Mouse (Mus musculus): ENCODE measurements at regions not wholly inside any gene's neighbourhood (a gene's known extent, or its start where the extent isn't known, plus 50 kb on each side); places are given as distances from the start of the nearest gene placed in this dataset.
A peak's percentile ranks its signal among the peaks of the same experiment; 100 is the strongest.

DNA sequence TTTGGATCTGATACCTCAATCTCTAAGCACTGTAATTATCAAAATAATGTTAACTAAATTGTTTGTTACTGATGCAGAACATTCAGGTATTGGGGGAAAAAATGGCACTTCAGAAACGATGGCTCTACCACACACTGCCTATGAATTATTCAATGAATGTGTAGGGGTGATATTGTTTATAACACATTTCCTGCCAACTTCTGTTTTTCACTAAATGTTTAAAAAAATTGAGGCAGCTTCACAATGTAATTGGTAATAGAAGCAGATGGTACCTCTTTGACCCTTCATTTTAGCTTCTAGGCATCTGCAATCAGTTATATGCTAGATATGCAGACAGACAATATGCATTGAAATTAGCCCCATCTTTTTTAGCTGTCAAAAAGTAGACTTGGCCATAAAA lies 159.7 kb upstream of the Crim1 start:
- Histone ChIP-seq H3K27ac (ENCODE audit: insufficient read depth, low read depth, low read length, poor library complexity, severe bottlenecking) (no peak overlapping the region), H3K9me3 (ENCODE audit: control insufficient read depth, insufficient read depth, low read depth, low read length) (no peaks in the 10 kb centered on the region), H3K4me1 (ENCODE audit: control insufficient read depth in 2 of 2, insufficient read depth in 2 of 2, low read length in 2 of 2, poor library complexity in 1 of 2) (no peaks in the 10 kb centered on the region), H3K36me3 (ENCODE audit: control insufficient read depth, insufficient read depth, low read length, poor library complexity, severe bottlenecking) (no peaks in the 10 kb centered on the region), H3K9ac (ENCODE audit: insufficient read depth, low read depth, low read length, poor library complexity, severe bottlenecking) (no peak overlapping the region), H3K4me3 (ENCODE audit: insufficient read depth in 1 of 2, low read depth in 1 of 2, low read length in 2 of 2, poor library complexity in 1 of 2, severe bottlenecking in 1 of 2) (no peak overlapping the region)
- TF ChIP-seq HCFC1 (IDR thresholded peaks at IDR 0.05; ENCODE audit: borderline replicate concordance, insufficient read depth, low read length) (no peak), MAFK (IDR thresholded peaks at IDR 0.05; ENCODE audit: insufficient read depth, low read depth, low read length) (no peak), CHD2 (IDR thresholded peaks at IDR 0.05; ENCODE audit: low read depth, low read length) (no peak), ZC3H11A (IDR thresholded peaks at IDR 0.05; ENCODE audit: borderline replicate concordance, low read depth, low read length) (no peak), ZNF384 (IDR thresholded peaks at IDR 0.05; ENCODE audit: low read depth, low read length) (no peak)
- DNase-seq (ENCODE audit: low read depth, low spot score): no peak
- in situ Hi-C loops (cut with MboI; ENCODE audit: low sequenced_read_pairs in 2 of 2, unreplicated experiment in 2 of 2): loop anchor here (10.0 to 25.0 kb wide), 2 partner anchors 414 to 422 kb away; no protein-coding TSS in a partner anchor

DNA sequence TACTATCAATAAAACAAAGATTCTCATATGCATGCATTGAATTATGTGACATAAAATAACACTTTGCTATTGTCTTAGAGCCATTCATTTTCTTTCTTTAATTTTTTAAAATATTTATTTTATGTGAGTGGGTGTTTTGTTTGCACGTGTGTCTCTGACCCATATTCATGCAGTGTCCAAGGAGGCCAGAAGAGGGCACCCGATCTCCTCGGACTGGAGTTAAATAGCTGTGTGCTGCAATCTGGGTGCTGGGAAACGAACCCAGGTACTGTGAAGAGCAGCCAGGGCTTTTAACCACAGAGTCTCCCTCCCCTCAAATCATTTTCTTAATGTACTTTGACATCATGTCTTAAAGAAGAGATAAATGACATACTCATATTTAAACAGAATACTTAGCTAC lies 158.8 kb upstream of the Crim1 start:
- no peaks in the 10 kb centered on the region for H3K9me3 ChIP-seq (ENCODE audit: control insufficient read depth, insufficient read depth, low read depth, low read length)
- DNase-seq (ENCODE audit: low read depth, low spot score): peak; percentile 25
- in situ Hi-C loops (cut with MboI; ENCODE audit: low sequenced_read_pairs in 2 of 2, unreplicated experiment in 2 of 2): loop anchor here (10.0 to 25.0 kb wide), 2 partner anchors 414 to 421 kb away; no protein-coding TSS in a partner anchor
- no peak overlapping the region for H3K27ac ChIP-seq (ENCODE audit: insufficient read depth, low read depth, low read length, poor library complexity, severe bottlenecking)
- no peak overlapping the region for H3K4me3 ChIP-seq (ENCODE audit: insufficient read depth in 1 of 2, low read depth in 1 of 2, low read length in 2 of 2, poor library complexity in 1 of 2, severe bottlenecking in 1 of 2)
- H3K9ac ChIP-seq (ENCODE audit: insufficient read depth, low read depth, low read length, poor library complexity, severe bottlenecking): no peak overlapping the region
- no peaks in the 10 kb centered on the region for H3K36me3 ChIP-seq (ENCODE audit: control insufficient read depth, insufficient read depth, low read length, poor library complexity, severe bottlenecking)
- H3K4me1 ChIP-seq (ENCODE audit: control insufficient read depth in 2 of 2, insufficient read depth in 2 of 2, low read length in 2 of 2, poor library complexity in 1 of 2): no peaks in the 10 kb centered on the region
- no peak for TF ChIP-seq ZC3H11A (IDR thresholded peaks at IDR 0.05; ENCODE audit: borderline replicate concordance, low read depth, low read length)
- TF ChIP-seq HCFC1 (IDR thresholded peaks at IDR 0.05; ENCODE audit: borderline replicate concordance, insufficient read depth, low read length): no peak

DNA sequence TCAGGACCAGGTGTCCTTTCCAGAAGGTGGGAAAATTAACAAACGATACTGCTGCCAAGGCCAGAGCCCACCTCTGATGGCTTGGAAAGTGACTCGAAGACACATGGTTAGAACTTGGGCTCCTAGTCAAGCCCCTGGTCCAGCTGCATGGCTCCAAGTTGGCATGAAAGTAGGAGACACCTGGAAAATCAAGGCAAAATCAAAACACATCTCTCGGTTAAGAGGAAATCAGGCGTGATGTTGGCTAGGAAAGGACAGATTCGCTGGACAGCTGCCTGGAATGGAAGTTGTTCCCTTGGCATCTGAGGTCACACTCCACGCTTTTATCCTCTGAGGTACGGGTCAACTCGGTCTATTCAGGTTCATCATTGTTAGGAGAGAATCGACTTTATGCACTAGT lies 150.3 kb upstream of the Crim1 start:
- Histone ChIP-seq H3K9me3 (ENCODE audit: control insufficient read depth, insufficient read depth, low read depth, low read length) (no peaks in the 10 kb centered on the region), H3K36me3 (ENCODE audit: control insufficient read depth, insufficient read depth, low read length, poor library complexity, severe bottlenecking) (no peaks in the 10 kb centered on the region), H3K4me3 (ENCODE audit: insufficient read depth in 1 of 2, low read depth in 1 of 2, low read length in 2 of 2, poor library complexity in 1 of 2, severe bottlenecking in 1 of 2) (no peak overlapping the region), H3K27ac (ENCODE audit: insufficient read depth, low read depth, low read length, poor library complexity, severe bottlenecking) (no peak overlapping the region), H3K9ac (ENCODE audit: insufficient read depth, low read depth, low read length, poor library complexity, severe bottlenecking) (no peak overlapping the region), H3K4me1 (ENCODE audit: control insufficient read depth in 2 of 2, insufficient read depth in 2 of 2, low read length in 2 of 2, poor library complexity in 1 of 2) (no peaks in the 10 kb centered on the region)
- in situ Hi-C loops (cut with MboI; ENCODE audit: low sequenced_read_pairs in 2 of 2, unreplicated experiment in 2 of 2): loop anchor here (10.0 to 25.0 kb wide), 2 partner anchors 405 to 413 kb away; no protein-coding TSS in a partner anchor
- TF ChIP-seq HCFC1 (IDR thresholded peaks at IDR 0.05; ENCODE audit: borderline replicate concordance, insufficient read depth, low read length): no peak
- TF ChIP-seq MAFK (IDR thresholded peaks at IDR 0.05; ENCODE audit: insufficient read depth, low read depth, low read length): no peak
- DNase-seq (ENCODE audit: low read depth, low spot score): no peak

DNA sequence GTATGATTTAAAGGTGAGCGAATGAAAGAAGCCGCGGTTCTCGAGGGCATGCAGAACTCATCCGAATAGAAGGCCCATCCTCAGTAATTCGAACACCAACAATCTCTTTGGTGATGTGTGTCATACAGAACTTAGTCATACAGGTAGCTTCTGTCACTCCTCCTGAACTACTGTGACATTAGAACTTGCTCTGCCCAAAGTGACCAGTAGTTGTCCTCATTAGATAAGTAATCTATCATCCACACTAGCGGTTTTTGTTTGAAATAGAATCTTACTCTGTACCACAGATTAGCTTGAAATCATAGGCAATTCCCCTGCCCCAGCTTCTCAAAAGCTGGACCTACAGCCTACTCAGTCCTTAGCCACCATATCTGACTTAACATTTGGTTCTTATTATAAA lies 149.8 kb upstream of the Crim1 start:
- TF ChIP-seq CHD2 (IDR thresholded peaks at IDR 0.05; ENCODE audit: low read depth, low read length) (no peak), HCFC1 (IDR thresholded peaks at IDR 0.05; ENCODE audit: borderline replicate concordance, insufficient read depth, low read length) (no peak), ZC3H11A (IDR thresholded peaks at IDR 0.05; ENCODE audit: borderline replicate concordance, low read depth, low read length) (no peak), MAFK (IDR thresholded peaks at IDR 0.05; ENCODE audit: insufficient read depth, low read depth, low read length) (no peak), ZNF384 (IDR thresholded peaks at IDR 0.05; ENCODE audit: low read depth, low read length) (no peak)
- Histone ChIP-seq H3K9me3 (ENCODE audit: control insufficient read depth, insufficient read depth, low read depth, low read length) (no peaks in the 10 kb centered on the region), H3K9ac (ENCODE audit: insufficient read depth, low read depth, low read length, poor library complexity, severe bottlenecking) (no peak overlapping the region), H3K4me3 (ENCODE audit: insufficient read depth in 1 of 2, low read depth in 1 of 2, low read length in 2 of 2, poor library complexity in 1 of 2, severe bottlenecking in 1 of 2) (no peak overlapping the region), H3K36me3 (ENCODE audit: control insufficient read depth, insufficient read depth, low read length, poor library complexity, severe bottlenecking) (no peaks in the 10 kb centered on the region), H3K27ac (ENCODE audit: insufficient read depth, low read depth, low read length, poor library complexity, severe bottlenecking) (no peak overlapping the region), H3K4me1 (ENCODE audit: control insufficient read depth in 2 of 2, insufficient read depth in 2 of 2, low read length in 2 of 2, poor library complexity in 1 of 2) (no peaks in the 10 kb centered on the region)
- DNase-seq (ENCODE audit: low read depth, low spot score): no peak
- in situ Hi-C loops (cut with MboI; ENCODE audit: low sequenced_read_pairs in 2 of 2, unreplicated experiment in 2 of 2): no loop called here

DNA sequence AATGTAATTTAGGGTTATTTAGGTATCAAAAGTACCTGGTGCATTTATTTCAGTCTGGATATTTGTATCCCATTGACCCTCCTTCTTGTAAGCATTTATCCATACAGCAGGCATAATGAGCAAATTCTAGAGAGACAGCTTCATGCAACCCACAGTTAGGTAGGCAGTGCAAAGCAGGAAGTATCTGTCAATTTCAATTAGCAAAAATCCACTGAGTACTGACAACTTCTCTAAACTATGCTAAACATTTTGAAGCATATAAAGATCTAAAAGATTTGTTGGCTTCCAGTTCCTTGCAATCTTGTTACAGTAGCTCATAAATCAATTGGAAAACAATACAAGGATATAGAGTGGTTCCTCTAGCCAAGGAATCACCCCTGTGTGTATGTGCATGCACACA lies 124.2 kb upstream of the Crim1 start:
- TF ChIP-seq HCFC1 (IDR thresholded peaks at IDR 0.05; ENCODE audit: borderline replicate concordance, insufficient read depth, low read length) (no peak), MAFK (IDR thresholded peaks at IDR 0.05; ENCODE audit: insufficient read depth, low read depth, low read length) (no peak), ZNF384 (IDR thresholded peaks at IDR 0.05; ENCODE audit: low read depth, low read length) (no peak), CHD2 (IDR thresholded peaks at IDR 0.05; ENCODE audit: low read depth, low read length) (no peak), ZC3H11A (IDR thresholded peaks at IDR 0.05; ENCODE audit: borderline replicate concordance, low read depth, low read length) (no peak)
- in situ Hi-C loops (cut with MboI; ENCODE audit: low sequenced_read_pairs in 2 of 2, unreplicated experiment in 2 of 2): no loop called here
- Histone ChIP-seq H3K4me3 (ENCODE audit: insufficient read depth in 1 of 2, low read depth in 1 of 2, low read length in 2 of 2, poor library complexity in 1 of 2, severe bottlenecking in 1 of 2) (no peak overlapping the region), H3K9me3 (ENCODE audit: control insufficient read depth, insufficient read depth, low read depth, low read length) (no peaks in the 10 kb centered on the region), H3K36me3 (ENCODE audit: control insufficient read depth, insufficient read depth, low read length, poor library complexity, severe bottlenecking) (no peaks in the 10 kb centered on the region), H3K4me1 (ENCODE audit: control insufficient read depth in 2 of 2, insufficient read depth in 2 of 2, low read length in 2 of 2, poor library complexity in 1 of 2) (no peaks in the 10 kb centered on the region), H3K9ac (ENCODE audit: insufficient read depth, low read depth, low read length, poor library complexity, severe bottlenecking) (no peak overlapping the region), H3K27ac (ENCODE audit: insufficient read depth, low read depth, low read length, poor library complexity, severe bottlenecking) (no peak overlapping the region)
- DNase-seq (ENCODE audit: low read depth, low spot score): no peak

All from ES-E14 (cell line).